Mouse (Mus musculus) heart, adult 2 months (tissue): ENCODE results near the gene Fancg.

Experiments
- CTCF ChIP-seq: fragments of 200-600 bp; IDR thresholded peaks from 2 replicates; pipeline ENCODE4 v1.8.1; 2022; ENCODE audit warnings: antibody characterized with exemption, mild to moderate bottlenecking, moderate library complexity
- EP300 ChIP-seq: fragments of 200-500 bp; IDR thresholded peaks from 2 replicates; pipeline ENCODE4 v1.6.1; 2011; ENCODE audit warnings: low read depth, low read length, control low read depth; ENCODE audit not compliant: insufficient read depth
- POLR2A ChIP-seq: fragments of 200-500 bp; IDR thresholded peaks from 2 replicates; pipeline ENCODE4 v1.6.1; 2011; ENCODE audit warnings: mild to moderate bottlenecking, low read depth, low read length, control low read depth; ENCODE audit not compliant: insufficient read depth

DNA sequence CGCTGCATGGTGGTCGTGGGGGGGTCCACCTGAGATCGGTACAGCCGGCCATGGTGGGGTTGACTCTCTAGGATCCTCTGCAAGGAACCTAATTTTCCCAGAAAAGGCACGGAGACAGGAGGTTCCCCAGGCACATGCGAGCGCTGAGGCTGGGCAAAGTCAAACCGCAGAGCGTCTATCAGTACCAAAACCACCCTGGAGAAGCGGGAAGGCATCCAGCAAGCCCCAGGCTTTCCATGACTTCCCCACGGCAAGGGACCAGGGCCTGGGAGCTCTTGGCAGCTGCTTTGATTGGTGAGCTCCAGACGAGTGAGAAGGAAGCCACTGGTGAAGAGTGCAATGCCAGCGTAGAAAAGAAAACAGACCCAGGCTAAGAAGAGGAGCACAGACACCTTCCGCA is 14.4 kb upstream of the Fancg start:
- no peak for TF ChIP-seq CTCF
- TF ChIP-seq POLR2A, result no peak
- TF ChIP-seq EP300, result no peak
